Mouse (Mus musculus) cerebellum, adult 2 months (tissue): ENCODE measurements at regions not wholly inside any gene's neighbourhood (a gene's known extent, or its start where the extent isn't known, plus 50 kb on each side); places are given as distances from the start of the nearest gene placed in this dataset.

Experiments used
- CTCF ChIP-seq: fragments of 200-500 bp; IDR thresholded peaks from 2 replicates; pipeline ENCODE4 v1.5.1; 2011; ENCODE audit warnings: low read depth, mild to moderate bottlenecking, control low read depth, low read length, moderate library complexity, borderline replicate concordance; ENCODE audit not compliant: insufficient read depth
- POLR2A ChIP-seq: fragments of 200-500 bp; IDR thresholded peaks from 2 replicates; pipeline ENCODE4 v1.6.1; 2011; ENCODE audit warnings: low read length, control low read depth, borderline replicate concordance; ENCODE audit not compliant: insufficient read depth

- TF ChIP-seq CTCF (no peak), POLR2A (no peak)
Observed at GRCm38 (mm10) chr13:99114565-99114964, 70.1 kb upstream of the Zfp366 start.
